Mouse (Mus musculus) induced T-regulatory cell, adult 2 months (primary cell): ENCODE data around the gene Rsg1.
A peak's percentile ranks its signal among the peaks of the same experiment; 100 is the strongest.

ENCODE experiments used
- DNase-seq: peaks from one replicate; pipeline ENCODE4 v3.0.0-alpha.2; 2012; ENCODE audit warnings: low read depth

The Rsg1 gene

GRCm38 (mm10) chr4:141247776-141248613 lies 34.2 kb downstream of the Rsg1 start:
- DNase-seq, result peak; percentile 56

- DNase-seq, result no peak
These were observed 34.8 kb downstream of the Rsg1 start for GRCm38 (mm10) chr4:141248614-141248978.

GRCm38 (mm10) chr4:141249383-141249782 lies 35.6 kb downstream of the Rsg1 start:
- DNase-seq, result no peak

- no peak for DNase-seq
These were observed 37.3 kb downstream of the Rsg1 start for GRCm38 (mm10) chr4:141251071-141251470.

- peak; percentile 49 for DNase-seq
These were observed 38.9 kb downstream of the Rsg1 start for GRCm38 (mm10) chr4:141252641-141253040.

- no peak for DNase-seq
These were observed 40.5 kb downstream of the Rsg1 start for GRCm38 (mm10) chr4:141254234-141254633.

- peak; percentile 63 for DNase-seq
These were observed 43.7 kb downstream of the Rsg1 start for GRCm38 (mm10) chr4:141257440-141257839.

- no peak for DNase-seq
These were observed 45.7 kb downstream of the Rsg1 start for GRCm38 (mm10) chr4:141259413-141259812.

GRCm38 (mm10) chr4:141260007-141260723 lies 46.4 kb downstream of the Rsg1 start:
- DNase-seq, result no peak

- no peak for DNase-seq
These were observed 49.3 kb downstream of the Rsg1 start for GRCm38 (mm10) chr4:141262906-141263637.

- peak; percentile 40 for DNase-seq
These were observed 52.4 kb downstream of the Rsg1 start for GRCm38 (mm10) chr4:141265979-141266637.

GRCm38 (mm10) chr4:141267250-141267649 lies 53.5 kb downstream of the Rsg1 start:
- no peak for DNase-seq

- DNase-seq, result peak; percentile 81
These were observed 54.1 kb downstream of the Rsg1 start for GRCm38 (mm10) chr4:141267837-141268236.

GRCm38 (mm10) chr4:141268350-141268749 lies 54.6 kb downstream of the Rsg1 start:
- peak; percentile 44 for DNase-seq

- peak; percentile 43 for DNase-seq
These were observed 55.3 kb downstream of the Rsg1 start for GRCm38 (mm10) chr4:141269080-141269479.

- no peak for DNase-seq
These were observed 56.6 kb downstream of the Rsg1 start for GRCm38 (mm10) chr4:141270201-141270940.

GRCm38 (mm10) chr4:141271228-141271627 lies 57.5 kb downstream of the Rsg1 start:
- DNase-seq, result no peak

GRCm38 (mm10) chr4:141271721-141272120 lies 58.0 kb downstream of the Rsg1 start:
- peak; percentile 36 for DNase-seq

GRCm38 (mm10) chr4:141272878-141273277 lies 59.1 kb downstream of the Rsg1 start:
- DNase-seq, result peak; percentile 86

GRCm38 (mm10) chr4:141273296-141273695 lies 59.5 kb downstream of the Rsg1 start:
- peak; percentile 90 for DNase-seq
